Mouse (Mus musculus) inflammation-experienced regulatory T-cells, adult 16 weeks (primary cell): ENCODE results near the gene Ginm1. TPM values are rescaled to one million over a fixed set of nuclear protein-coding genes. Genes with fewer than 3 reads are reported as not detected.

Experiments used
- polyA plus RNA-seq: library from polyadenylated mRNA; unstranded; fragments of 100-300 nt; shearing (Covaris generic); gene quantifications from one replicate; pipeline ENCODE4 v1.2.1, GENCODE M21; 2017

Ginm1 gene
- polyA plus RNA-seq = 82.8 TPM

DNA sequence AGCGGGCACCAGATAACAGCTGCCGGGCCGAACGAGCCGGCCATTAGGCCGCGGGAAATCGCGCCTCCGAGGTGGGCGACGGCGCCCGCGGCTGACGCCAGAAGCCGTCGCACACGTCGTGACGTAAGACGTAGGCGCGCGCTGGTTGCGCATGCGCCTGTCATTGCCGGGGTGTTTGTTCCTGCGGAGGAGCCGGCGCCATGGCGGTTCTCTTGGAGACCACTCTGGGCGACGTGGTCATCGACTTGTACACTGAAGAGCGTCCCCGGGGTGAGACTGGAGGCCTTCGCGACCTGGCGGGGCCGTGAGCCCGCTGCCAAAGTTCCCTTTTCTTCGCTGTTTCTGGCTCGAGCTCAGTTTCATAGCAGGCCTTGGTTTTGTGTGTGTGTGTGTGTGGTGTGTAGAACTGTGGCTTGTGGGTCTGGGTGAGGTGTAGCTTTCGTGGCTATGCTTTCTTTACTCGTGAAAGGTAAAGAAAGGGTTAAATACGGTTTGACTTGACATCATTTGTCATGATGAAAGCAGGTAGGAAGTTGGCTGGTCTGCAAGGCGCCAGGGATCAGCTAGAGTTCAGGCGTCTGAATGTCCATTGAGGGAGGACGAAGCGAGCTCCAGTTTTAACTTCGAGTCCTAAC, at the start of gene Ginm1, which contains the start of gene Ppil4:
Gene Ginm1 (minus strand): TSS at position 74 of the 635 bp plus-strand sequence.
Gene Ppil4 (plus strand): TSS at position 141 of the 635 bp plus-strand sequence.

DNA sequence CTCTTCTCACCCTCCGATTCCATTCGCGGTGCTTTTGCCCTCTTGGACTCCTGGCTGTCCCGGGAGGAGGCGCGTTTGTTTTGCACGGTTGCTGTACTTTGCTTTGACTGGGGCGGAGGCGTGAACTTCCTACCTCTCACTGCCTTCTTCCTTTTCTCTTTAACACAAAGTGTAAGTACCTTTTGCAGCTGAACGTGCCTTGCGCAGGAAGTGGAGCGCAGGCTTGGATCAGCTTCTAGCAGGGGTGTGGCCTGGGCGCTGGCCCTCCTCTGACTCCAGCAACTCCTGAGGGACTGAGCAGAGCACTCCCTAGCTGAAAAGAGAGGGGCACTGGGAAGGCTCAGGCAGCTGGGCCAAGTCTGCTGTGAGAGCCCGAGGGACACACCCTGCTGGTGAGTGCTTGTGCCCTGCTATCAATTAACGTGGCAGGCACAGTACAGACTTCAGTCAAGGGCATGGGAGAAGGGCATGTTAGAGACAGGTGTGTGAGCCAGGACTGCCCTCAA, 39.6 kb upstream of the Ginm1 start, which contains the start of gene Zc3h12d:
Gene Zc3h12d (plus strand): TSS at position 300 of the 506 bp plus-strand sequence.

DNA sequence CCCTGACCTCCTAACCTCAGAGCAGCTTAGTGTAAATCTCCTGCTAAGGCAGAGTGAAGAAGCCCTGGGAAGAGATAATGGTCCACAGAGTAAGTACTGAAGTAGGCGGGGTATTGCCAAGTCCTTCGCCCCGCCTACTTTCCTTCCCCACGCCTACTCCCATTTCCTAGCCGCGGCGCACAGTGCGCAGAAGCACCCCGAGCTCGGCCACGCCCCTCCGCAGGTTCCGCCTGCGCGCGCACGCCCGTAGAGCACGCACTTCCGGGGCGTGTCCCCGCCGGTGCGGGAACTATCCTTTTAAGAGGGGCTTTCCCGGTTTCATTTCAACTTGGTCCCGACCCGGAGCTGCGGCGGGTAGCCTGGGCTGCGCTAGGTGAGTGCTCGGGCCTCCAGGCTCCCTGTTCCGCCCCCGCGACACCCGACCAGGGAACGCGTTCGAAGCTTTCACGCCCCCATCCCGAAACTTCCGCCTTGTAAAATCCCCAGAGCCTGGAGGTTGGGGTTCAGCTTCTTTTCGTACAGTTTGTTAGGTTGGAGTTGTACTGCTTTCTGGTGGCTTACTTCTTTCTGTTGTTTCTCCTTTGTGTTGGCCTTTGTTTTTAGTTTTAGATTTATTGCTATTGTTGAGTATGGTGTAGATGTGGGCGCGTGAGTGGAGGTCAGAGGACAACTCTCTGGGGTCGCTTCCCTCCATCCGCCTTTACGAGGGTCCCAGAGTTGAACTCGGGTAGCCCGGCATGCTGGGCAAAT, 66.7 kb downstream of the Ginm1 start, which contains the start of gene Katna1:
Gene Katna1 (plus strand): TSS at position 250 of the 750 bp plus-strand sequence.

Other genes with a start within 250 kb of the Ginm1 start
- 0.21 TPM for gene Lrp11, start 203.0 kb downstream of the Ginm1 start, polyA plus RNA-seq
- gene Nup43, start 125.3 kb downstream of the Ginm1 start, polyA plus RNA-seq = 24.0 TPM
- 116 TPM for gene Pcmt1, start 111.7 kb downstream of the Ginm1 start, polyA plus RNA-seq
- 4.2 TPM for gene Lats1, start 111.6 kb downstream of the Ginm1 start, polyA plus RNA-seq
- gene Katna1, start 66.8 kb downstream of the Ginm1 start, polyA plus RNA-seq = 88.2 TPM
- gene Ppil4, start 67 bp upstream of the Ginm1 start, polyA plus RNA-seq = 107 TPM
- 27.5 TPM for gene Zc3h12d, start 39.6 kb upstream of the Ginm1 start, polyA plus RNA-seq
- 14.8 TPM for gene Tab2, start 163.4 kb upstream of the Ginm1 start, polyA plus RNA-seq